Comparison of ENCODE assay signal across 9 mouse cellular contexts in the genomic region with DNA sequence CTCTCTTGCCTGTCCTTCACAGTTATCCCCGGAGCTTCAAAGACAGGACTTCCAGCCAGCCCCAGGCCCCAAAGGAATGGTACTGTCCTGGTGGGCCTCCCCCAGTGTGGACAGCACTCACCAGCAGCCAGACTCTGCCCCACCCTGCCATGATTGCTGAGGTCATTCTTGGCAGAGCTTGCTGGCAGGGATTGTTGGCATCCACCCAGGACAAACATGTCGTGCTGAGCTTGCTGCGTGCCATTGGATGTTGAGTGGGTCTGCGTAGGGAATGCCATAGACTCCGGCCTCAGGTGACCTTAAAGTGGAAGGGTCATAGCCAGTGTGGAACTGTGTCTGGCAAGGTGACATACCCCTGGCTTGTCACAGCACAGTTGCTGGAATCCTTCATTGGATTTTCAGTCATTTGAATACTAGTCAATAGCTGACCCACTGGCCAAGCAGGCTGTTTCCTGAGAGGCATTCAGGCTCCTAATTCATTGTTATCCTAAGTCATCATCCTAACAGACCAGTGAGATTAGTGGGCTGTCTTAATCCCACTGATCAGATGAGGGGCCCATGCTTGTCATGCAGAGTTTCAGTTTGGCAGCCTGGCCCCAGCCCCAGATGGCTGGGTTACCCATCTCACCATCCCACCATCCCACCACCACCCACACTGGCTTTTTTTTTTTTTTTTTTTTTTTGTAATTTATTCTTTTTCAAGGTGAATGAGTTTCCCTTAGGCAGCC. TPM values are rescaled to one million over a fixed set of nuclear protein-coding genes. Genes with fewer than 3 reads are reported as not detected.
DNase-seq lines count a peak whose midpoint lies in the region; ATAC-seq and TF ChIP-seq lines count a peak whose summit lies in the region.
"Had no signal": no experiment of that assay in that cellular context is flagged by ENCODE, and none has a peak within 500 bp of the region (broad histone marks: within the 10 kb centered on the region; RNA-seq: fewer than 3 reads in every experiment).

No protein-coding gene starts in this region.

- DNase-seq in adrenal gland, postnatal 10 days, result peak; percentile 91
- peak; percentile 75 for DNase-seq in embryonic facial prominence, embryonic 14.5 days (ENCODE audit: low spot score)
- DNase-seq in heart, embryonic 10.5 days (ENCODE audit: low spot score), result peak; percentile 89
- DNase-seq in kidney, postnatal 0 days (ENCODE audit: low spot score), result peak; percentile 36
- peak; percentile 52 for DNase-seq in ovary, postnatal 10 days (ENCODE audit: low spot score)
- DNase-seq in embryo, embryonic 11 days, result no peak
- no peak for DNase-seq in spleen, postnatal 14 days (ENCODE audit: low spot score in 2 of 2)

- peaks cover 33% of the 10 kb centered on the region for H3K4me1 ChIP-seq in embryonic facial prominence, embryonic 14.5 days (ENCODE audit: control insufficient read depth, insufficient read depth, low read length)
- peaks cover 52% of the 10 kb centered on the region for H3K4me1 ChIP-seq in heart, embryonic 10.5 days
- H3K4me1 ChIP-seq in kidney, postnatal 0 days (replicated peaks; ENCODE audit: insufficient read depth, low read length), result peaks cover 7% of the 10 kb centered on the region; the same call in 1 of the 2 replicates
- peaks cover 77% of the 10 kb centered on the region for H3K4me1 ChIP-seq in limb, embryonic 13.5 days

- no peak for TF ChIP-seq CTCF in kidney, postnatal 0 days (IDR thresholded peaks at IDR 0.05; ENCODE audit: low read depth)

- no peak overlapping the region for H3K27ac ChIP-seq in embryonic facial prominence, embryonic 14.5 days (replicated peaks; ENCODE audit: low read depth, low read length)
- peak overlapping the region; percentile 71 for H3K27ac ChIP-seq in heart, embryonic 10.5 days
- no peak overlapping the region for H3K27ac ChIP-seq in kidney, postnatal 0 days
- peak overlapping the region; percentile 70 for H3K27ac ChIP-seq in limb, embryonic 13.5 days
- H3K27ac ChIP-seq: liver, embryonic 14.5 days had no signal

- H3K9ac ChIP-seq in embryonic facial prominence, embryonic 14.5 days (ENCODE audit: low read depth, low read length), result no peak overlapping the region
- no peak overlapping the region for H3K9ac ChIP-seq in kidney, postnatal 0 days (ENCODE audit: low read depth, low read length)
- no peak overlapping the region for H3K9ac ChIP-seq in limb, embryonic 13.5 days
- H3K9ac ChIP-seq: liver, embryonic 14.5 days had no signal

- no peaks in the 10 kb centered on the region for H3K27me3 ChIP-seq in embryonic facial prominence, embryonic 14.5 days (replicated peaks; ENCODE audit: control insufficient read depth, insufficient read depth, low read length)
- peaks cover 7% of the 10 kb centered on the region; the same call in 1 of the 2 replicates for H3K27me3 ChIP-seq in heart, embryonic 10.5 days (ENCODE audit: insufficient read depth, poor library complexity, severe bottlenecking)
- H3K27me3 ChIP-seq in kidney, postnatal 0 days (ENCODE audit: insufficient read depth, low read length), result no peaks in the 10 kb centered on the region
- H3K27me3 ChIP-seq in limb, embryonic 13.5 days, result no peaks in the 10 kb centered on the region; the same call in 1 of the 2 replicates

- H3K36me3 ChIP-seq in embryonic facial prominence, embryonic 14.5 days (ENCODE audit: control insufficient read depth, insufficient read depth, low read length), result no peaks in the 10 kb centered on the region
- 0 out of 2 replicates have a peak, but pooled peaks cover 3% of the 10 kb centered on the region for H3K36me3 ChIP-seq in heart, embryonic 10.5 days
- H3K36me3 ChIP-seq in kidney, postnatal 0 days (ENCODE audit: insufficient read depth, low read length), result no peaks in the 10 kb centered on the region
- H3K36me3 ChIP-seq in limb, embryonic 13.5 days, result peaks cover 3% of the 10 kb centered on the region; the same call in 1 of the 2 replicates

- ATAC-seq in embryonic facial prominence, embryonic 14.5 days (ENCODE audit: low read depth), result peak; percentile 28; the same call in 1 of the 2 replicates
- ATAC-seq in kidney, postnatal 0 days (replicated peaks; ENCODE audit: low FRiP score, low read depth), result peak; percentile 54; the same call in 1 of the 2 replicates
- ATAC-seq in limb, embryonic 13.5 days (ENCODE audit: low FRiP score, low read depth), result peak; percentile 33; the same call in 1 of the 2 replicates

- no peak overlapping the region for H3K4me3 ChIP-seq in embryonic facial prominence, embryonic 14.5 days (ENCODE audit: low read depth, low read length)
- no peak overlapping the region for H3K4me3 ChIP-seq in heart, embryonic 10.5 days
- no peak overlapping the region for H3K4me3 ChIP-seq in kidney, postnatal 0 days (replicated peaks; ENCODE audit: low read depth, low read length)
- no peak overlapping the region for H3K4me3 ChIP-seq in limb, embryonic 13.5 days

- no peaks in the 10 kb centered on the region for H3K9me3 ChIP-seq in embryonic facial prominence, embryonic 14.5 days (ENCODE audit: control insufficient read depth, low read length)
- no peaks in the 10 kb centered on the region for H3K9me3 ChIP-seq in heart, embryonic 10.5 days
- no peaks in the 10 kb centered on the region for H3K9me3 ChIP-seq in kidney, postnatal 0 days (replicated peaks; ENCODE audit: low read length)
- H3K9me3 ChIP-seq in limb, embryonic 13.5 days, result no peaks in the 10 kb centered on the region

- no peak overlapping the region for H3K4me2 ChIP-seq in embryonic facial prominence, embryonic 14.5 days (ENCODE audit: low read depth, low read length)
- no peak overlapping the region for H3K4me2 ChIP-seq in kidney, postnatal 0 days (ENCODE audit: low read length)
- 0 out of 2 replicates have a peak overlapping the region, but pooled peaks have one; percentile 7 for H3K4me2 ChIP-seq in limb, embryonic 13.5 days (replicated peaks)

- 42% methylated on average over 5 of the region's 5 CpGs for WGBS in embryonic facial prominence, embryonic 14.5 days
- 36% methylated on average over 5 of the region's 5 CpGs for WGBS in heart, embryonic 10.5 days
- WGBS in kidney, postnatal 0 days, result 34% methylated on average over 5 of the region's 5 CpGs
- 44% methylated on average over 5 of the region's 5 CpGs for WGBS in limb, embryonic 13.5 days

RNA-seq across cellular contexts. Expression of gene Htra1, which starts 42.0 kb away (rescaled TPM):
- total RNA-seq in adrenal gland, postnatal 10 days (2021), result 10 to 100 TPM; 76.1 to 89.5 TPM
- polyA plus RNA-seq in embryonic facial prominence, embryonic 14.5 days (2014; fragmentation: Nextera tagmentation; extraction: Ambion mirVana), result 113 and 128 TPM in 2 replicates
- polyA plus RNA-seq in heart, embryonic 10.5 days (2016; fragmentation: Nextera tagmentation; extraction: Ambion mirVana), result 7.7 and 20.0 TPM in 2 replicates
- polyA plus RNA-seq in kidney, postnatal 0 days (2015; fragmentation: Nextera tagmentation; extraction: Ambion mirVana), result 14.5 and 14.8 TPM in 2 replicates
- 78.4 and 87.6 TPM in 2 replicates for polyA plus RNA-seq in limb, embryonic 13.5 days (2015; fragmentation: Nextera tagmentation; extraction: Ambion mirVana)

RNA-seq across cellular contexts. Expression of gene Dmbt1, which starts 53.9 kb away (rescaled TPM):
- total RNA-seq in adrenal gland, postnatal 10 days (2021), result under 1 TPM; 0.06 to 0.15 TPM
- 0.04 TPM in 1 of 2 replicates, not detected in the other for polyA plus RNA-seq in embryonic facial prominence, embryonic 14.5 days (2014; fragmentation: Nextera tagmentation; extraction: Ambion mirVana)
- 0.04 TPM in 1 of 2 replicates, not detected in the other for polyA plus RNA-seq in heart, embryonic 10.5 days (2016; fragmentation: Nextera tagmentation; extraction: Ambion mirVana)
- not detected in 2 replicates for polyA plus RNA-seq in kidney, postnatal 0 days (2015; fragmentation: Nextera tagmentation; extraction: Ambion mirVana)
- 0.03 and 0.04 TPM in 2 replicates for polyA plus RNA-seq in limb, embryonic 13.5 days (2015; fragmentation: Nextera tagmentation; extraction: Ambion mirVana)
- polyA plus RNA-seq: liver, embryonic 14.5 days had no signal

Comparison
In these comparisons a context has a peak if more than half of its experiments do, and no peak if none do; other contexts are left out.
1. DNase-seq: peak in adrenal gland, postnatal 10 days (single experiment), embryonic facial prominence, embryonic 14.5 days (single experiment), heart, embryonic 10.5 days (single experiment), kidney, postnatal 0 days (single experiment) and ovary, postnatal 10 days (single experiment); none in embryo, embryonic 11 days (single experiment) and spleen, postnatal 14 days (0 of 2).
2. H3K27ac ChIP-seq: peak in heart, embryonic 10.5 days (single experiment) and limb, embryonic 13.5 days (single experiment); none in embryonic facial prominence, embryonic 14.5 days (single experiment) and kidney, postnatal 0 days (single experiment).
3. Peak in every context shown above with its lines, with median percentiles within 50 percentile points of each other: ATAC-seq.